Mouse (Mus musculus) neural tube, embryonic 10.5 days (tissue): Measurements from ENCODE around the gene Crtac1.

ENCODE experiments used
- DNase-seq: peaks from one replicate; pipeline ENCODE4 v3.0.0-alpha.2; 2017; ENCODE audit warnings: low spot score; ENCODE audit errors: extremely low spot score

Gene Crtac1

DNA sequence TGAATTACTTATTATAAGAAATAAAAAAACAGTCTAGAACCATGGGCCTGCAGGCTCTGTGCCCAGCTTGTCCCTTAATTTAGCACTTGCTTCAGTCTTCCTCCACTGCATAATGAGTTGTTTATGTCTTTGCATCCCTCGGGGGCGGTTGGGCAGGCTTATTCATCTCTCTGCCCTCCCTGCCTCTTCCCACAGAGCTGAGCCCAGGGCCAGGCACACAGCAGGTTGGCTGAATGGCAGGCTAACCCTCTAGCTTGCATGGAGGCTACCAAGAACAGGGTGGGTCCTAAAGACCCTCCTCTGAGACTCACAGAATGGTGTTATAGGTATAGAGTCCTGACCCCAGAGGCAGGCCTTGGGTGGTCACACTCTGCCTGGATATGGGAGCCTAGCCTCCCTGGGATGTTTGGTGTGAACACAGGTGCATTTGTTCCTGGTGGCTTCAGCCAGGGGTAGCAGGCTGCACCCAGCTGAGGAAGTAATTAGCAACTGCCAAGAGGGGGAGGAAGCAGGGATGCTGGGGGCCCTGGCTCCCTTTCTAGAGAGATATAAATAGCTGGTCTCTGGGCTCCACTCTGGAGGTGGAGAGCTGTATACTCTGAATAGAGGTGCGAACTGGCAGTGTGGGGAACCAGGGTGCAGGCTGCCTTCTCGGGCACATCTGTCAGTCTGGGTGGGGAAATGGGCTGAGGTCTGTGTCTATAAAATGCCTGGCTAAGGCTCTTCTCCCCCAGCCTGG is 193.8 kb downstream of the Crtac1 start:
- no peak for DNase-seq
